Mouse (Mus musculus): Measurements from ENCODE around the gene Uhrf1bp1. TPM values are rescaled to one million over a fixed set of nuclear protein-coding genes. Genes with fewer than 3 reads are reported as not detected.
"Not testable (repeated sequence)": the region's sequence is repeated elsewhere in the genome, so short reads cannot be mapped to it uniquely, and the experiment has no call there.

Gene Uhrf1bp1
- polyA plus RNA-seq, 1 experiment from 2014 or later, result 5.6 TPM

GRCm38 (mm10) chr17:27823142-27823905 lies 32.9 kb upstream of the Uhrf1bp1 start:
- 83% methylated on average over 9 of the region's 9 CpGs for WGBS
- no peak overlapping the region for H3K9ac ChIP-seq
- ATAC-seq (ENCODE audit: low FRiP score), result no peak
- H3K4me1 ChIP-seq (replicated peaks), result peaks cover 32% of the 10 kb centered on the region
- H3K27ac ChIP-seq, result no peak overlapping the region
- no peaks in the 10 kb centered on the region for H3K36me3 ChIP-seq
- 0 out of 2 replicates have a peak, but pooled peaks cover 3% of the 10 kb centered on the region for H3K27me3 ChIP-seq
- no peak overlapping the region for H3K4me3 ChIP-seq
- H3K4me2 ChIP-seq, result no peak overlapping the region
- H3K9me3 ChIP-seq, result no peaks in the 10 kb centered on the region

- Histone ChIP-seq H3K4me2 (no peak overlapping the region), H3K9me3 (no peaks in the 10 kb centered on the region), H3K36me3 (no peaks in the 10 kb centered on the region), H3K27ac (no peak overlapping the region), H3K9ac (no peak overlapping the region), H3K4me3 (no peak overlapping the region), H3K27me3 (0 out of 2 replicates have a peak, but pooled peaks cover 3% of the 10 kb centered on the region), H3K4me1 (replicated peaks) (peaks cover 17% of the 10 kb centered on the region)
- 66% methylated on average over 1 of the region's 1 CpGs for WGBS
- ATAC-seq (ENCODE audit: low FRiP score), result no peak
Measured at GRCm38 (mm10) chr17:27824941-27825340, 31.3 kb upstream of the Uhrf1bp1 start.

GRCm38 (mm10) chr17:27825539-27825938 lies 30.7 kb upstream of the Uhrf1bp1 start:
- H3K36me3 ChIP-seq, result no peaks in the 10 kb centered on the region
- 0 out of 2 replicates have a peak, but pooled peaks cover 3% of the 10 kb centered on the region for H3K27me3 ChIP-seq
- 32% methylated on average over 3 of the region's 3 CpGs for WGBS
- H3K4me3 ChIP-seq, result no peak overlapping the region
- no peak overlapping the region for H3K27ac ChIP-seq
- no peak for ATAC-seq (ENCODE audit: low FRiP score)
- H3K4me1 ChIP-seq (replicated peaks), result peaks cover 17% of the 10 kb centered on the region
- no peak overlapping the region for H3K9ac ChIP-seq
- no peaks in the 10 kb centered on the region for H3K9me3 ChIP-seq
- peak overlapping the region; percentile 48; the same call in 1 of the 2 replicates for H3K4me2 ChIP-seq

- H3K9ac ChIP-seq, result peak overlapping the region; percentile 51; the same call in 1 of the 2 replicates
- WGBS, result 3% methylated on average over 22 of the region's 22 CpGs
- no peak overlapping the region; the same call in 1 of the 2 replicates for H3K27ac ChIP-seq
- peak overlapping the region; percentile 48 for H3K4me2 ChIP-seq
- H3K4me3 ChIP-seq, result peak overlapping the region; percentile 23
- ATAC-seq (ENCODE audit: low FRiP score), result 0 out of 2 replicates have a peak, but pooled peaks have one; percentile 23
- H3K4me1 ChIP-seq (replicated peaks), result peaks cover 13% of the 10 kb centered on the region
- H3K9me3 ChIP-seq, result no peaks in the 10 kb centered on the region
- H3K27me3 ChIP-seq, result 0 out of 2 replicates have a peak, but pooled peaks cover 3% of the 10 kb centered on the region
- H3K36me3 ChIP-seq, result no peaks in the 10 kb centered on the region
Measured at GRCm38 (mm10) chr17:27825984-27826905, 30.0 kb upstream of the Uhrf1bp1 start.

DNA sequence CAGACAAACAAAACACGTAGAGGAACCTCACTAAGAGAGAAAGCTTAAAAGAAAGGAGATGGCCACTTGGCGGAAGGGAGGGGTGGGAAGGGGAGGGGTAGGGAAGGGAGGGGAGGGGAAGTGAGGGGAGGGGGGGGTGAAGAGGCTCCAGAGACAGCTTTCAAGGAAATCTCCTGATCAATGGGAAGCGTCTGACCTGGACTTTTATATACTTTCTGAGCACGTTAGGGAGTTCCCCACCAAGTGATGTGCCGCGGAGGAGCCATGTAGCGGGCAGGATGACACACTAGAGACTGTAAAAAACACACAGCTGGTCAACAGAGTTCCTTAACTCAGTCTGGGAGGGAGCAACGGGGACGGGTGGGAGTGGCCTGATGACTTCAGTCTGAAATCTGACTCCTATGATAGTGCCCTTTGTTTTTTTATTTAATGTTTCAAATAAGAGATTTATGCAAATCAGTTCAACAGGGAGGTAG lies 29.3 kb upstream of the Uhrf1bp1 start:
- ATAC-seq (ENCODE audit: low FRiP score), result 0 out of 2 replicates have a peak, but pooled peaks have one; percentile 49
- Histone ChIP-seq H3K4me2 (peak overlapping the region; percentile 48), H3K9me3 (no peaks in the 10 kb centered on the region), H3K36me3 (no peaks in the 10 kb centered on the region), H3K9ac (peak overlapping the region; percentile 51; the same call in 1 of the 2 replicates), H3K27ac (no peak overlapping the region), H3K4me1 (replicated peaks) (peaks cover 11% of the 10 kb centered on the region), H3K27me3 (0 out of 2 replicates have a peak, but pooled peaks cover 3% of the 10 kb centered on the region), H3K4me3 (peak overlapping the region; percentile 23)
- 3% methylated on average over 9 of the region's 9 CpGs for WGBS

GRCm38 (mm10) chr17:27827511-27827910 lies 28.7 kb upstream of the Uhrf1bp1 start:
- ATAC-seq (ENCODE audit: low FRiP score), result no peak
- H3K27me3 ChIP-seq, result 0 out of 2 replicates have a peak, but pooled peaks cover 3% of the 10 kb centered on the region
- no peak overlapping the region for H3K9ac ChIP-seq
- 15% methylated on average over 6 of the region's 6 CpGs for WGBS
- H3K4me1 ChIP-seq (replicated peaks), result peaks cover 11% of the 10 kb centered on the region
- no peaks in the 10 kb centered on the region for H3K36me3 ChIP-seq
- H3K27ac ChIP-seq, result no peak overlapping the region
- peak overlapping the region; percentile 11; the same call in 1 of the 2 replicates for H3K4me2 ChIP-seq
- H3K9me3 ChIP-seq, result no peaks in the 10 kb centered on the region
- H3K4me3 ChIP-seq, result no peak overlapping the region

- Histone ChIP-seq H3K9ac (no peak overlapping the region), H3K4me1 (replicated peaks) (peaks cover 11% of the 10 kb centered on the region), H3K27ac (no peak overlapping the region), H3K9me3 (no peaks in the 10 kb centered on the region), H3K36me3 (no peaks in the 10 kb centered on the region), H3K27me3 (peaks cover 14% of the 10 kb centered on the region; the same call in 1 of the 2 replicates), H3K4me3 (no peak overlapping the region), H3K4me2 (no peak overlapping the region)
- 55% methylated on average over 7 of the region's 7 CpGs for WGBS
- ATAC-seq (ENCODE audit: low FRiP score), result no peak
Measured at GRCm38 (mm10) chr17:27830411-27830810, 25.8 kb upstream of the Uhrf1bp1 start.

- Histone ChIP-seq H3K4me1 (replicated peaks) (peaks cover 17% of the 10 kb centered on the region), H3K4me2 (peak within 1 kb of the TSS; percentile 82), H3K27me3 (peaks cover 30% of the 10 kb centered on the region)
- H3K27ac ChIP-seq; H3K9me3 ChIP-seq; ATAC-seq (ENCODE audit: low FRiP score); H3K9ac ChIP-seq; H3K36me3 ChIP-seq; H3K4me3 ChIP-seq: not testable (repeated sequence)
- 82% methylated on average over 4 of the region's 4 CpGs for WGBS
Measured at GRCm38 (mm10) chr17:27837850-27838249, 18.4 kb upstream of the Uhrf1bp1 start, which contains the start of gene Snrpc. Gene Snrpc (plus strand): TSS chr17:27838150.

GRCm38 (mm10) chr17:27839469-27840252 lies 16.6 kb upstream of the Uhrf1bp1 start:
- peak overlapping the region; percentile 79 for H3K27ac ChIP-seq
- H3K4me1 ChIP-seq (replicated peaks), result peaks cover 17% of the 10 kb centered on the region
- H3K27me3 ChIP-seq, result peaks cover 17% of the 10 kb centered on the region
- WGBS, result 3% methylated on average over 35 of the region's 35 CpGs
- peaks cover 26% of the 10 kb centered on the region for H3K36me3 ChIP-seq
- ATAC-seq (ENCODE audit: low FRiP score), result peak; percentile 95
- H3K4me3 ChIP-seq, result peak overlapping the region; percentile 93
- peak overlapping the region; percentile 89 for H3K9ac ChIP-seq
- peak overlapping the region; percentile 82 for H3K4me2 ChIP-seq
- no peaks in the 10 kb centered on the region for H3K9me3 ChIP-seq

GRCm38 (mm10) chr17:27848351-27848750 lies 7.9 kb upstream of the Uhrf1bp1 start:
- H3K36me3 ChIP-seq, result peaks cover 94% of the 10 kb centered on the region
- no peak overlapping the region for H3K4me3 ChIP-seq
- H3K27me3 ChIP-seq, result no peaks in the 10 kb centered on the region
- H3K4me1 ChIP-seq (replicated peaks), result no peaks in the 10 kb centered on the region
- H3K9me3 ChIP-seq, result no peaks in the 10 kb centered on the region
- no peak overlapping the region for H3K9ac ChIP-seq
- 93% methylated on average over 1 of the region's 1 CpGs for WGBS
- no peak for ATAC-seq (ENCODE audit: low FRiP score)
- H3K27ac ChIP-seq, result no peak overlapping the region
- no peak overlapping the region for H3K4me2 ChIP-seq

DNA sequence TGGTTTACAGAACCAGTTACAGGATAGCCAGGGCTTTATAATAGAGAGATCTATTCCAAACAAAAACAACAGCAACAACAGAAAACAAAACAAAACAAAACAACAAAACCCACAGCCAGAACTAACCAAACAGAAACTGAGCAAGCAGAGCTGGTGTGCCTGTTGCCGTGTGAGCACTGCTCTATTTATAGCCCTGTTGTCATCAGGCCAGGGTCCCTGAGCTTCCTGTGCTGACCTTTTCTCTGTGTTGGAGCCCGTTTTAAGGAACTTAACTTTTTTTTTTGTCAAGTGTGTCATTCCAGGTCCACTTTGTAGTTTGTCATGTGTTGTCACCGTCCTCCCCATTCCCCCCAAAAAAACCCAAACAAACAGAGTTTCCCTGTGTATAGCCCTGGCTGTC lies 5.2 kb upstream of the Uhrf1bp1 start:
- H3K9ac ChIP-seq, result no peak overlapping the region
- no peak overlapping the region for H3K4me3 ChIP-seq
- no peaks in the 10 kb centered on the region for H3K4me1 ChIP-seq (replicated peaks)
- no peaks in the 10 kb centered on the region for H3K27me3 ChIP-seq
- H3K4me2 ChIP-seq, result no peak overlapping the region
- H3K9me3 ChIP-seq, result no peaks in the 10 kb centered on the region
- no peak for ATAC-seq (ENCODE audit: low FRiP score)
- WGBS, result 86% methylated on average over 3 of the region's 3 CpGs
- H3K36me3 ChIP-seq, result peaks cover 82% of the 10 kb centered on the region
- no peak overlapping the region for H3K27ac ChIP-seq

All from hindbrain, embryonic 13.5 days (tissue).